Mouse (Mus musculus) liver, embryonic 14.5 days (tissue): ENCODE data around the gene Syne3. TPM values are rescaled to one million over a fixed set of nuclear protein-coding genes. Genes with fewer than 3 reads are reported as not detected.

Experiments used
- ATAC-seq: fragments of 200-750 bp; cut with Nextera tagmentation; 2 replicates; pipeline ENCODE4 v1.8.0; 2017; ENCODE audit warnings: moderate number of reproducible peaks, mild to moderate bottlenecking, moderate library complexity; ENCODE audit not compliant: insufficient read depth
- DNase-seq, 3 experiments: peaks; one replicate each; pipeline ENCODE4 v3.0.0-alpha.2; 2012 to 2013; ENCODE audit warnings: low read depth in 3 of 3, low spot score in 3 of 3
- H3K27ac ChIP-seq: fragments of 300-500 bp; sonication (generic); 2 replicates; pipeline ENCODE4 v1.5.1; 2014; ENCODE audit warnings: moderate library complexity, mild to moderate bottlenecking, control low read depth, inconsistent platforms
- H3K27me3 ChIP-seq: fragments of 300-500 bp; sonication (generic); 2 replicates; pipeline ENCODE4 v1.6.1; 2014; ENCODE audit warnings: mild to moderate bottlenecking, low read length, moderate library complexity; ENCODE audit not compliant: control insufficient read depth, insufficient read depth
- H3K36me3 ChIP-seq: fragments of 300-500 bp; sonication (generic); replicated peaks from 2 replicates; pipeline ENCODE4 v1.6.1; 2014; ENCODE audit warnings: low read depth; ENCODE audit not compliant: control insufficient read depth, insufficient read depth
- H3K4me1 ChIP-seq, 2 experiments: fragments of 200-500 bp in 1 of 2; fragments of 300-500 bp in 1 of 2; sonication (generic) in 1 of 2; replicated peaks; 2 replicates each; pipeline ENCODE4 v1.6.1; 2012 to 2014; ENCODE audit warnings: antibody characterized with exemption in 1 of 2, inconsistent platforms in 1 of 2, low read length in 1 of 2; ENCODE audit not compliant: control insufficient read depth in 2 of 2, insufficient read depth in 2 of 2
- H3K4me2 ChIP-seq: fragments of 300-500 bp; sonication (generic); 2 replicates; pipeline ENCODE4 v1.6.1; 2014; ENCODE audit warnings: low read depth, mild to moderate bottlenecking, control low read depth, moderate library complexity
- H3K4me3 ChIP-seq, 2 experiments: fragments of 200-500 bp in 1 of 2; fragments of 300-500 bp in 1 of 2; sonication (generic) in 1 of 2; 2 replicates each; pipeline ENCODE4 v1.5.1; 2012 to 2014; ENCODE audit warnings: low read depth in 2 of 2, low read length in 2 of 2, mild to moderate bottlenecking in 2 of 2, control low read depth in 1 of 2, inconsistent platforms in 1 of 2, moderate library complexity in 1 of 2; ENCODE audit not compliant: insufficient read depth in 1 of 2
- H3K9ac ChIP-seq: fragments of 300-500 bp; sonication (generic); replicated peaks from 2 replicates; pipeline ENCODE4 v1.6.1; 2014; ENCODE audit warnings: mild to moderate bottlenecking, control low read depth, moderate library complexity
- H3K9me3 ChIP-seq: fragments of 300-500 bp; sonication (generic); 2 replicates; pipeline ENCODE4 v1.6.1; 2016; ENCODE audit warnings: low read length, mixed read lengths; ENCODE audit not compliant: control insufficient read depth
- CTCF ChIP-seq: IDR thresholded peaks from 2 replicates; pipeline ENCODE4 v1.5.1; 2016; ENCODE audit warnings: antibody characterized with exemption, low read depth, control low read depth
- EP300 ChIP-seq: IDR thresholded peaks from 2 replicates; pipeline ENCODE4 v1.6.1; 2016; ENCODE audit warnings: antibody characterized with exemption, low read depth
- WGBS: fragments of 180-500 bp; shearing (Covaris S2); extraction: QIAGEN DNeasy Blood & Tissue Kit; methylation state at CpG from one replicate; pipeline ENCODE4 v1.1.7; 2014; ENCODE audit not compliant: insufficient replicate concordance; 5-methylcytosine and 5-hydroxymethylcytosine counted together
- polyA plus RNA-seq, 2 experiments: library from polyadenylated mRNA; depleted of rRNA in 1 of 2; stranded (reverse) in 1 of 2; unstranded in 1 of 2; fragments of >200 nt; fragmentation: Nextera tagmentation in 1 of 2; extraction: Ambion mirVana in 1 of 2; gene quantifications; 2 replicates each; pipeline versions ENCODE4 v1.2.1 to v1.2.3; 2012 to 2014

Syne3 gene
- polyA plus RNA-seq, 2 experiments, result 1.6 to 2.2 TPM

GRCm38 (mm10) chr12:105038918-105039317 is 29.3 kb upstream of the Syne3 start:
- Histone ChIP-seq H3K27me3 (no peaks in the 10 kb centered on the region), H3K4me2 (peak overlapping the region; percentile 98), H3K4me3 (peak overlapping the region; percentile 64 to 90), H3K4me1 (peaks cover 50 to 56% of the 10 kb centered on the region in 2 experiments), H3K9me3 (no peaks in the 10 kb centered on the region), H3K9ac (peak overlapping the region; percentile 92), H3K36me3 (peaks cover 91% of the 10 kb centered on the region), H3K27ac (peak overlapping the region; percentile 98)
- ATAC-seq, result peak; percentile 89
- TF ChIP-seq CTCF, result no peak
- TF ChIP-seq EP300, result no peak
- DNase-seq, result peak; percentile 87 to 90 (median 90)
- WGBS, result 9% methylated on average over 7 of the region's 7 CpGs

- H3K4me1 ChIP-seq, result peaks cover 50 to 56% of the 10 kb centered on the region in 2 experiments
- peak overlapping the region; percentile 98 for H3K4me2 ChIP-seq
- WGBS, result 56% methylated on average over 11 of the region's 11 CpGs
- H3K9me3 ChIP-seq, result no peaks in the 10 kb centered on the region
- DNase-seq (no peak), ATAC-seq (no peak)
- no peaks in the 10 kb centered on the region for H3K27me3 ChIP-seq
- TF ChIP-seq CTCF, result no peak
- no peak for TF ChIP-seq EP300
- peaks cover 88% of the 10 kb centered on the region for H3K36me3 ChIP-seq
- peak overlapping the region; percentile 98 for H3K27ac ChIP-seq
- peak overlapping the region; percentile 64 to 90 for H3K4me3 ChIP-seq
- H3K9ac ChIP-seq, result peak overlapping the region; percentile 92
Measured at GRCm38 (mm10) chr12:105038211-105038610, 28.6 kb upstream of the Syne3 start.

GRCm38 (mm10) chr12:105034130-105034769 is 24.6 kb upstream of the Syne3 start:
- peak overlapping the region; percentile 92 for H3K9ac ChIP-seq
- peak overlapping the region; percentile 98 for H3K27ac ChIP-seq
- no peaks in the 10 kb centered on the region for H3K27me3 ChIP-seq
- whole genome bisulfite sequencing, result 8% methylated on average over 14 of the region's 14 CpGs
- H3K36me3 ChIP-seq, result peaks cover 63% of the 10 kb centered on the region
- peak overlapping the region; percentile 98 for H3K4me2 ChIP-seq
- DNase-seq, result peak; percentile 83 to 91 (median 85)
- no peaks in the 10 kb centered on the region for H3K9me3 ChIP-seq
- peaks cover 39 to 42% of the 10 kb centered on the region in 2 experiments for H3K4me1 ChIP-seq
- TF ChIP-seq EP300 (no peak), CTCF (no peak)
- H3K4me3 ChIP-seq, result peak overlapping the region; percentile 77 to 90
- ATAC-seq, result peak; percentile 51

- Histone ChIP-seq H3K4me2 (peak overlapping the region; percentile 98), H3K36me3 (peaks cover 60% of the 10 kb centered on the region), H3K4me3 (peak overlapping the region; percentile 77 to 90), H3K4me1 (peaks cover 39 to 43% of the 10 kb centered on the region in 2 experiments), H3K9me3 (no peaks in the 10 kb centered on the region), H3K9ac (peak overlapping the region; percentile 92), H3K27ac (peak overlapping the region; percentile 98), H3K27me3 (no peaks in the 10 kb centered on the region)
- ATAC-seq (peak; percentile 1; the same call in 1 of the 2 replicates), DNase-seq (no peak)
- TF ChIP-seq CTCF (no peak), EP300 (no peak)
- 1% methylated on average over 45 of the region's 45 CpGs for WGBS
Measured at GRCm38 (mm10) chr12:105032832-105033775, 23.5 kb upstream of the Syne3 start.
